Comparison of ENCODE assay signal across 23 mouse cellular contexts in the genomic region with DNA sequence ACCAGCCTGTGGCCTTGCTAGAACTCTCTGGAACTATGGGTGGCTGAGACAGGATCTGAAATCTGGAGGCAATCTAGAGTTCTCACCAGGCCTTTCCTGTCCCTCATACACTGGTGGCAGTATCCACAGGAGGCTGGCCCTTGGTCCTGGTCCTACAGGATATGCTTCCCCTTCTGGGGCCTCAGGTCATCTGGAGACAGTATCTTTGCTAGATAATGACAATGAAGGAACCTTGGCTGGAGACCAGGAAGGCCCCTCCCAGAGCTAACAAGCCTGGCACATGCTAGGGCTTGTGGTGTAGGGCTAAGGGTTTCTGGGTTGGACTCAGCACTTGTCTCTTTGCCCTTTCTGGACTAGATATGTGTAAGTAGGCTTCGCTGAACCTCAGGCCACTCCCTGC. TPM values are rescaled to one million over a fixed set of nuclear protein-coding genes. Genes with fewer than 3 reads are reported as not detected.
DNase-seq lines count a peak whose midpoint lies in the region; ATAC-seq and TF ChIP-seq lines count a peak whose summit lies in the region.
"Had no signal": no experiment of that assay in that cellular context is flagged by ENCODE, and none has a peak within 500 bp of the region (broad histone marks: within the 10 kb centered on the region; RNA-seq: fewer than 3 reads in every experiment).

No protein-coding gene starts in this region.

- no peak overlapping the region; the same call in 1 of the 2 replicates for H3K27ac ChIP-seq in MEL (ENCODE audit: control insufficient read depth, low read depth, low read length)
- 0 out of 2 replicates have a peak overlapping the region, but pooled peaks have one; percentile 11 for H3K27ac ChIP-seq in limb, embryonic 10.5 days
- H3K27ac ChIP-seq: embryonic facial prominence, embryonic 10.5 days; embryonic facial prominence, embryonic 12.5 days; forebrain, embryonic 13.5 days; forebrain, embryonic 15.5 days had no signal

- H3K79me2 ChIP-seq in MEL (ENCODE audit: control insufficient read depth, insufficient read depth, low read length, poor library complexity) = no peaks in the 10 kb centered on the region

- DNase-seq in lung, postnatal 10 days = peak; percentile 24
- no peak for DNase-seq in lung, adult 18-20 months
- peak; percentile 37 for DNase-seq in MEL (ENCODE audit: low read depth, low spot score)
- DNase-seq in limb, embryonic 10.5 days (ENCODE audit: low spot score) = no peak
- DNase-seq: adrenal gland, adult 8-10 months; adrenal gland, postnatal 14 days; adrenal gland, postnatal 36 days; cerebellum, adult 11-12 months; cerebellum, adult 2 months; cerebellum, adult 9-10 months; cerebellum, postnatal 10 days; cerebellum, postnatal 25 days had no signal

- no peak for TF ChIP-seq POLR2A in MEL (IDR thresholded peaks at IDR 0.05; ENCODE audit: control insufficient read depth in 1 of 2, insufficient read depth in 1 of 2, low read depth in 1 of 2, low read length in 2 of 2, poor library complexity in 1 of 2)

- no peaks in the 10 kb centered on the region for H3K9me3 ChIP-seq in MEL (replicated peaks; ENCODE audit: insufficient read depth, low read length)
- H3K9me3 ChIP-seq in limb, embryonic 10.5 days (replicated peaks) = no peaks in the 10 kb centered on the region
- H3K9me3 ChIP-seq: embryonic facial prominence, embryonic 10.5 days; embryonic facial prominence, embryonic 12.5 days; forebrain, embryonic 13.5 days; forebrain, embryonic 15.5 days had no signal

- WGBS in limb, embryonic 10.5 days = 93% methylated on average over 1 of the region's 1 CpGs

- TF ChIP-seq EP300 in MEL (IDR thresholded peaks at IDR 0.05; ENCODE audit: low read depth in 1 of 2, low read length in 2 of 2) = peak; percentile 41 to 54; a peak in 2 of 4 replicates

- H3K27me3 ChIP-seq in MEL (ENCODE audit: control insufficient read depth in 1 of 2, insufficient read depth in 2 of 2, low read length in 2 of 2) = no peaks in the 10 kb centered on the region
- peaks cover 60% of the 10 kb centered on the region for H3K27me3 ChIP-seq in limb, embryonic 10.5 days (ENCODE audit: low read depth, poor library complexity, severe bottlenecking)
- H3K27me3 ChIP-seq: Patski had no signal

- no peak for TF ChIP-seq CTCF in MEL (IDR thresholded peaks at IDR 0.05 in 2 of 3, conservative IDR thresholded peaks at IDR 0.05 in 1 of 3; ENCODE audit: control insufficient read depth in 1 of 3, insufficient read depth in 1 of 3, low read depth in 2 of 3, low read length in 3 of 3, poor library complexity in 1 of 3, severe bottlenecking in 1 of 3)

- H3K9ac ChIP-seq in MEL (ENCODE audit: control insufficient read depth, low read depth, low read length, poor library complexity, severe bottlenecking) = no peak overlapping the region
- H3K9ac ChIP-seq: embryonic facial prominence, embryonic 12.5 days; forebrain, embryonic 13.5 days; forebrain, embryonic 15.5 days had no signal

- peaks cover 0 to 29% of the 10 kb centered on the region in 2 experiments; a peak in 2 of 4 replicates for H3K36me3 ChIP-seq in MEL (ENCODE audit: control insufficient read depth in 1 of 2, insufficient read depth in 2 of 2, low read length in 2 of 2)
- H3K36me3 ChIP-seq in limb, embryonic 10.5 days = no peaks in the 10 kb centered on the region
- H3K36me3 ChIP-seq: embryonic facial prominence, embryonic 10.5 days; embryonic facial prominence, embryonic 12.5 days; forebrain, embryonic 15.5 days had no signal

- no peak for TF ChIP-seq RAD21 in MEL (IDR thresholded peaks at IDR 0.05; ENCODE audit: low read depth, low read length)

- H3K4me3 ChIP-seq in MEL (ENCODE audit: control insufficient read depth in 1 of 2, insufficient read depth in 1 of 2, low read depth in 2 of 2, low read length in 2 of 2) = no peak overlapping the region
- no peak overlapping the region for H3K4me3 ChIP-seq in limb, embryonic 10.5 days
- H3K4me3 ChIP-seq: embryonic facial prominence, embryonic 10.5 days; embryonic facial prominence, embryonic 12.5 days; forebrain, embryonic 13.5 days; forebrain, embryonic 15.5 days had no signal

- H3K4me1 ChIP-seq in MEL (ENCODE audit: control insufficient read depth in 1 of 2, insufficient read depth in 2 of 2, low read length in 2 of 2) = peaks cover 12 to 38% of the 10 kb centered on the region in 2 experiments
- H3K4me1 ChIP-seq in limb, embryonic 10.5 days = peaks cover 39% of the 10 kb centered on the region

- ATAC-seq in frontal cortex, adult (ENCODE audit: low TSS enrichment) = no peak
- ATAC-seq: activated CD4-positive, CD25-positive, alpha-beta regulatory T cell, adult 4 months; forebrain, embryonic 13.5 days; forebrain, embryonic 15.5 days; Patski had no signal

TF ChIP-seq in MEL, 35 proteins besides CTCF, POLR2A, EP300 and RAD21:
- TF ChIP-seq JUND (IDR thresholded peaks at IDR 0.05; ENCODE audit: low read depth, low read length) = no peak
- no peak for TF ChIP-seq ZNF384 (IDR thresholded peaks at IDR 0.05; ENCODE audit: low read depth, low read length)
- no peak for TF ChIP-seq SIN3A (IDR thresholded peaks at IDR 0.05; ENCODE audit: low read length)
- TF ChIP-seq E2F4 (IDR thresholded peaks at IDR 0.05; ENCODE audit: borderline replicate concordance, low read depth, low read length) = no peak
- TF ChIP-seq ZC3H11A (IDR thresholded peaks at IDR 0.05; ENCODE audit: low read depth, low read length) = no peak
- no peak for TF ChIP-seq UBTF (IDR thresholded peaks at IDR 0.05; ENCODE audit: borderline replicate concordance, insufficient read depth, low read depth, low read length)
- no peak for TF ChIP-seq NELFE (IDR thresholded peaks at IDR 0.05; ENCODE audit: low read depth, low read length)
- TF ChIP-seq MYC (IDR thresholded peaks at IDR 0.05; ENCODE audit: low read depth, low read length) = no peak
- peak; percentile 26; the same call in 1 of the 2 replicates for TF ChIP-seq TAL1 (IDR thresholded peaks at IDR 0.05; ENCODE audit: low read length)
- TF ChIP-seq RCOR1 (IDR thresholded peaks at IDR 0.05; ENCODE audit: low read depth, low read length) = no peak
- no peak for TF ChIP-seq BHLHE40 (IDR thresholded peaks at IDR 0.05; ENCODE audit: borderline replicate concordance, low read depth, low read length)
- TF ChIP-seq TBP (IDR thresholded peaks at IDR 0.05; ENCODE audit: low read depth, low read length) = no peak
- no peak for TF ChIP-seq NRF1 (IDR thresholded peaks at IDR 0.05; ENCODE audit: insufficient read depth, low read depth, low read length, poor library complexity, severe bottlenecking)
- no peak for TF ChIP-seq USF1 (IDR thresholded peaks at IDR 0.05; ENCODE audit: low read depth, low read length)
- no peak for TF ChIP-seq CHD1 (IDR thresholded peaks at IDR 0.05; ENCODE audit: low read depth, low read length)
- no peak for TF ChIP-seq MEF2A (IDR thresholded peaks at IDR 0.05; ENCODE audit: extremely low read depth, insufficient replicate concordance, low read depth, low read length, poor library complexity, severe bottlenecking)
- TF ChIP-seq USF2 (IDR thresholded peaks at IDR 0.05; ENCODE audit: borderline replicate concordance in 1 of 2, insufficient read depth in 1 of 2, low read depth in 1 of 2, low read length in 2 of 2) = no peak
- no peak for TF ChIP-seq MYB (IDR thresholded peaks at IDR 0.05; ENCODE audit: low read depth, low read length)
- TF ChIP-seq MXI1 (IDR thresholded peaks at IDR 0.05; ENCODE audit: low read depth, low read length) = no peak
- no peak for TF ChIP-seq ZKSCAN1 (IDR thresholded peaks at IDR 0.05; ENCODE audit: low read depth, low read length)
- peak; percentile 71 for TF ChIP-seq ETS1 (IDR thresholded peaks at IDR 0.05; ENCODE audit: low read depth, low read length)
- no peak for TF ChIP-seq POLR2AphosphoS5 (IDR thresholded peaks at IDR 0.05; ENCODE audit: borderline replicate concordance, low read depth, low read length)
- peak; percentile 49; the same call in 1 of the 2 replicates for TF ChIP-seq TCF12 (IDR thresholded peaks at IDR 0.05; ENCODE audit: low read depth, low read length)
- TF ChIP-seq SMC3 (IDR thresholded peaks at IDR 0.05; ENCODE audit: low read depth, low read length) = no peak
- peak; percentile 50; the same call in 1 of the 2 replicates for TF ChIP-seq GATA1 (IDR thresholded peaks at IDR 0.05; ENCODE audit: low read depth, low read length)
- no peak for TF ChIP-seq MAZ (IDR thresholded peaks at IDR 0.05; ENCODE audit: low read depth, low read length)
- TF ChIP-seq MAX (IDR thresholded peaks at IDR 0.05; ENCODE audit: low read length) = no peak
- TF ChIP-seq KAT2A (conservative IDR thresholded peaks at IDR 0.05; ENCODE audit: low read depth, low read length) = no peak
- TF ChIP-seq ZMIZ1 (IDR thresholded peaks at IDR 0.05; ENCODE audit: low read depth, low read length) = no peak
- TF ChIP-seq HCFC1 (IDR thresholded peaks at IDR 0.05; ENCODE audit: low read depth, low read length) = no peak
- no peak for TF ChIP-seq POLR2AphosphoS2 (IDR thresholded peaks at IDR 0.05; ENCODE audit: low read length)
- TF ChIP-seq MAFK (IDR thresholded peaks at IDR 0.05; ENCODE audit: borderline replicate concordance, low read depth, low read length) = no peak

RNA-seq across cellular contexts. Expression of a gene that starts 35.2 kb away (rescaled TPM):
- total RNA-seq in MEL (2012; rRNA removed) = 0.13 TPM in 1 of 2 replicates, not detected in the other
- polyA plus RNA-seq in MEL (2012; ENCODE audit: insufficient read depth in 1 of 2, insufficient read length in 2 of 2, low read depth in 1 of 2, low replicate concordance in 2 of 2, missing spikeins in 1 of 2) = not detected
- polyA plus RNA-seq in limb, embryonic 10.5 days (2016; fragmentation: Nextera tagmentation; extraction: Ambion mirVana) = not detected in 2 replicates
- total RNA-seq: adrenal gland, adult 18-20 months; adrenal gland, adult 8-10 months; adrenal gland, postnatal 36 days had no signal
- polyA plus RNA-seq: activated CD4-positive, CD25-positive, alpha-beta regulatory T cell, adult 4 months; C2C12; embryonic facial prominence, embryonic 10.5 days; forebrain, embryonic 11.5 days; forebrain, embryonic 13.5 days; forebrain, embryonic 15.5 days; Patski had no signal

RNA-seq across cellular contexts. Expression of a gene that starts 40.9 kb away (rescaled TPM):
- not detected in 2 replicates for total RNA-seq in MEL (2012; rRNA removed)
- polyA plus RNA-seq in MEL (2012; ENCODE audit: insufficient read depth in 1 of 2, insufficient read length in 2 of 2, low read depth in 1 of 2, low replicate concordance in 2 of 2, missing spikeins in 1 of 2) = not detected
- 2.2 and 2.9 TPM in 2 replicates for polyA plus RNA-seq in limb, embryonic 10.5 days (2016; fragmentation: Nextera tagmentation; extraction: Ambion mirVana)
- total RNA-seq: adrenal gland, adult 18-20 months; adrenal gland, adult 8-10 months; adrenal gland, postnatal 14 days; adrenal gland, postnatal 36 days had no signal
- polyA plus RNA-seq: activated CD4-positive, CD25-positive, alpha-beta regulatory T cell, adult 4 months; cortical plate, adult 2 months had no signal

Comparison
In these comparisons a context has a peak if more than half of its experiments do, and no peak if none do; other contexts are left out.
1. DNase-seq: peak in lung, postnatal 10 days (single experiment) and MEL (single experiment); none in lung, adult 18-20 months (0 of 2) and limb, embryonic 10.5 days (single experiment).